Mouse (Mus musculus) monocyte, adult 2 months (primary cell): Measurements from ENCODE around the gene Pecr.
"Not testable (repeated sequence)": the region's sequence is repeated elsewhere in the genome, so short reads cannot be mapped to it uniquely, and the experiment has no call there.

ENCODE experiments used
- DNase-seq, 2 experiments: peaks; one replicate each; pipeline ENCODE4 v3.0.0; 2022; ENCODE audit warnings: low spot score in 2 of 2, low read depth in 1 of 2

Gene Pecr

DNA sequence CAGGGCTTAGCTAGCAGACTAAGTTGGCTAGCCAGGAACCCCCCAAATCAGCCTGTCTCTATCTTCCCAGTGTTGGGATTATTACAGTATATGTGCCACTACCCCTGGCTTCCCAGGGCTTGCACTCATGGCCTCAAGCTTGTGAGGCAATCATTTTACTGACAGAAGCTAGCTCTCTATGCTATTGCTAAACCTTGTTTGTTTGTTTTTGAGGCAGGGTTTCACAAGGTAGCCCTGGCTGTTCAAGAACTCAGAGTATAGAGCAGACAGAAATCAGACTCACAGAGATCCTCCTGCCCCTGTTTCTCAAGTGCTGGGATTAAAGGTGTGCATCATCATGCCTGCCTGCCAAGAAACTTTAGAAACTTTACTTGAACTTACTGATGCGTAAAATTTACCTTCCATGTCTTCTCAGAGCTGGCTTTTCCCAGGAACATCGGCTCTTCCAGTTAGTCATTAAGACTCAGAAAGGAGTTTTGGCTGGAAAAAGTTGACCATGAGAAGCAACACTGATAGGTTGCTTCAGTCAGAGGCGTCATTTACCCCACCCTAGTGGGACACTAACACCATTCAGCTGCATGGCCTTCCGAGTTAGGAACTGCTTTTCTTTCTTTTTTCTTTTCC lies 4.5 kb upstream of the Pecr start:
- no peak for DNase-seq

DNA sequence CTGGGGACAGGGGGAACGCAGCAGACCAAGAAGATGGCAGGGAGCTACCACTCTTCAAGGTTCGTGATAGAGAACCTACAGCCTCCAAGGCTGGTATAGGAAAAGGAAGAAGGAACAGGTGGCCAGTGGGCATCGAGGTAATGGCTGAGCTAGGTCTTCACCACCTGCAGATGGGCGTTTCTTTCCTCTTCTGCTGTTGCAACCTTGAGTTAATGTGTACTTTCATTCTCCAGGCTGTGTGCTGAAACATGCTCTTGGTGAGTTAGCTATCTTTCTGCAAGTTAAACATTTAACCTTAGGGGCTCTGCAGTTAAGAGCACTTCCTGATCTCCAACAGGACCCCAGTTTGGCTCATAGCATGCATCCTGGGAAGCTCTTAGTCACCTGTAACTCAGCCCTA lies 3.8 kb upstream of the Pecr start:
- DNase-seq: no peak

DNA sequence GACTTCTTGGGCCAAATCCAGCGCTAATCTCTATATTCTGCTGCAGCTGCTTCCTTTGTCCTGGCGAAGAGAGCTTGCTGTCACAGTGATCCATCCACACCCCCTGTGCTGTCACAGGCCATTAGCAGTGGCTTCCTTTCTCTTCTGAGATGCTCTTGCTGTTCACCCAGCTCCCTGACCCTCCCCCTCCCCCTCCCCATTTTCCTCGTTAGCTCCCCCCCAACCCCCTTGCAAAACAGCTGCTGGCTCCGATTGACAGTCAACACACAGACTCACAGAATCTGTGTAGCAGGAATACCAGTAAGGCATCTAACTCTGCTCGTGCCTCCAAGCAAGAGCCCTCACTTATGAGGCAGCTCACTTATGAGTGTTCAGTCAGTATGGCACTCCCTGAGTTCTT lies 2.8 kb upstream of the Pecr start:
- no peak for DNase-seq

DNA sequence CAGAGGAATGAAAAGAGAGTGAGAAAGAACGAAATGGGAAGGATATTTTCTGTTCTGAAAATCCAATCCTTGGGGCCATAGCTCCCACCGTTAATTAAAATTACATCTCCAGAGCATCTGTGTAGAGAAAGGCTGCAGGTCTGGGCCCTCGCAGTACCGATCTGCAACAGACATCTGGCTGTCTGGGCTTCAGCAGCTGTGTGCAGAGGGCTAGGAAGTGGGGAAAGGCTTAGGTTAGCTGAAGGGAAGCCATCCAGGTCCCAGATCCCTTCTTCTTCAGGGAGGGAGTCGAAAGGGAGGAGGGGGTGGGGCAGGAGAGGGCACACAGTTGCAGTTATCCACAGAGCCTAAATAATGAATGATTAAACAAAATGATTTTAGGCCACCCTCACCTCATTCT lies 425 bp upstream of the Pecr start:
- DNase-seq: no peak

DNA sequence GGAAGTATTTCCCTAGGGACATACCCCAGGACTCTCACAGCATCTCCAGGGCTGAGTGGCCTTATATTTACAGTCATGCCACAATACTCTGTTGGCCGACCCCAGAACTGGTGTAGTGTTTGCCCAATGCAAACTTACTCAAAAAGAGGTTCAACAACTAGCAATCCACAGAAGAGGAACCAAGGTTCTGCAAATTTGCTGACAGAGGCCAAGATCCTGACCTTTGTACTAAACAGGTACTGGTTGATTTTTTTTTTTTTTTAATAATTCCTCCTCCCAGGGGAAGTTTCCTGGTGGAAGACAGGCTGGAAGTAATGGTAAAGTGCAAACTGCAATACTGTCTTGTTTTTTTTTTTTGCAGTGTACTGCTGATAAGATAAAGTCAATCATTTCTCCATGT lies 1.5 kb downstream of the Pecr start:
- no peak for DNase-seq

DNA sequence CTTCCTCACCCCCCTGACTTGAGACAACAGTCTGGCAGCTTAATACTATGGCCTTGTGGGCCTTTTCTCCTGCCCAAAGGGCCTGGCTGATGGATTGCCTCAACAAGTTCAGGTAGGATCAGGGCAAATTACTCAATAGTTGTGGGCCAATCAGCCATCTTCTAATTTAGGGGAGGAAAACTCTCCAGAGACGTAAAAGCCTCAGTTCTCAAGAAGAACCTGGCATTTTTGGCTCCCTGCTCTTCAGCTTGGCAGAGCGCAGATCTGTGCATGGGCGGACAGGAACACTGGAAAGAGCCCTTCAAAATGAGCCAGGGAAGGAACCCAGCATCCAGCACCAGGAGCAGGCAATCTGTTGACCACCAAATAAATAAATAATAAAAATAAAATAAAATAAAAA lies 6.0 kb downstream of the Pecr start:
- DNase-seq: no peak

DNA sequence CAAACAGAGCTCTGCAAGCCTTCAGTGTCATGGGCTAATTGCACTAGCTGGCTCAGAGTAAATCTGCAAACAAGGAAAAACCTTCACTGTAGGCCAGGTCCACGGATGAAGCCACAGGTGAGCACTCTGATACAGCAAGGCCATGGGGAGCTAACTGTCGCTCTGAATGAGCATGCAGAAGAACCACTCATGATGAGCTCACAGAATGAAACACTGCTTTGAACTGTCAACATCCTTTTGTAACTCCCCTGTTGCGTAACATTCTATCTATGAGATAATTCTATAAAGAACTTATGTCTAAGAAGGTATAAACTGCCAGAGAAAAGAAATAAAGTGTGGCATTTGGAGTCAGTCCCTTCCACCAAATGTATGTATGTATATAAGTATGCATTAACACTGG lies 21.0 kb downstream of the Pecr start:
- no peak for DNase-seq

DNA sequence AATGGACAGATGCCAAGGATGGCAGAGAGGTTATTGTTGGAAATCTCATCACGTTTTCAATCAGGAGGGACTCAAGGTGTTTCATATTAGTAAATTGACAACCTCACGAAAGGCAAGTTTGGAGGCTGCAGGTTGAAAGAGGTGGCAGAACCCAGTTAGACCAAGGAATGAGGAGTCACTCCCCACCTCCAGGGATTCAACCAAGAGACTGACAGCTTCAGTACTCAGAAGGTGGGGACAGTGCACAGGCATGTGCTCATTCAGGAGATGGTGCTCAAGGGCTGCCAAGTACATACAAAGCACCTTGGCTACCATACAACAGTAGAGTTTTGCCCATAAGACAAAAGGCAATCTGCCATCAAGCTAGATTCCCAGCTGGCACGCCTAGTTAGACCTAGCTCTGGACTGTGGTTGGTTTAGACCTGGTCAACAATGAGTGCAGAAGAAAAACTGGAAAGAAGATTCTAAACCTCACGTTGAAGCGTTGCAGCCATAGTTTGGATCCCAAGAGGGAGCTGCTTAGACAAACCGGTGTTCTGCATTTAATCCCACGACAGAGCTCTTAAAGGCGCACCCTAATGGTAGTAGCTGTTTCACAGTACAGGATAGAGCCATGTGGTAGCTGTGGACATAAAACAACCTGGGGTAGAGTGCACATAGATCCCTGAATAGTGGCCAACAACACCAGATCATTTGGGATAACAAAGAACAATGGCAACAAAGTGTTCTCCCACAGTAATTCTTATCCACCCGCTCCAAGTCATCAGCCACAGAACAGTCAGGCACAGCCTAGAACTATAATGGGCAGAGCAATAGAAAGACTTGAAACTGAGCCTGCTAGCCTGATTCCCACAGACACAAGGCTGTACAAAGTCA lies 27.5 kb downstream of the Pecr start:
- no peak for DNase-seq

DNA sequence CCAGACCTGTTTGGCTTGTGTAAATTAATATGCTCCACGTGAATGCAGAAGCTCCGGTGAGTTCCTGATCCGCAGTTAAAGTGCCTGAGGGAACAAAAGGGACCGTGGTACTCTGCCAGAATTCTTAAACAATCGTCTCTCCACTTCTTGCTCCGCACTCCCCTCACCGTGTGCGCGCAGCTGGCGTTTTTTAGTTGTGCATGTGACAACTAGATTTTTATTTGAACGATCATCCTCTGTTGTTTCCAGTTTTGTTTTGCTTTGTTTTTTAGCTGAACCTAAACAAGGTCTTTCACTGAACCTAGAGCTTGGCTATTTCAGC lies 28.3 kb downstream of the Pecr start:
- no peak for DNase-seq

DNA sequence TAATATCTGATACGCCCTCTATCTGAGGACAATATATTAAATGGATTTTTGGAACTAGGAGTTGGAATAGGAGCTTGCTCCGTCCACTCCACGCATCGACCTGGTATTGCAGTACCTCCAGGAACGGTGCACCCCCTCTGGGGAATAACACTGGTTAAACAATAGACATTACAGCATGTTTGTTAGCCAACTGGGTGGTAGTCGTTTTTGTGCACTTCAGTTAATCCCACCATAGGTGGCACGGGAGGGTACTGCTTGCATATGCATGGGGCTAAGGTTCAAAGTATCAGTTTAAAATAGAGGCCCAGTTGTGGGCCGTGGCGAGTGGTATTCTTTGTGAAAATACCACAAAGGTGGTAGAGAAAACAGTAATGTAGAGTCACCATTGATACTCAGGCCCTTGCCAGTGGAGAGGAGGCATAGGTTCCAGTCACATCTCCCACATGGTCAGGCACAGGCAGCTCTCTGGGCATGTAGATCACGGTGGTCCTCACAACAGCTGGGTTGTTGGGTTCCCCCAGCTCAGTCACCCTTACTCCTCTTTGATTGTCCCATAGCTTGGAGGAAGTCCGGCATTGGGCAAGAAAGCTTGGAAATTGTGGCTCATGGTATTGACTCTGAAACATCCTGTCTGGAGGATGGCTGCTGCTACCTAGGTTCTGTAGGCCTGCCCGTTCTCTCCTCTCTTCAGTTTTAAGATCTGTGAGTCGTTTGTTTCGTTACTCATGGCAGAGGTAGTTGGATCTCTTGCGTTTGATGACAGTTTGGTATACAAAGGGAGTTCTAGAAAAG lies 28.9 kb downstream of the Pecr start:
- DNase-seq: peak in 1 of 2 experiments; percentile 21

DNA sequence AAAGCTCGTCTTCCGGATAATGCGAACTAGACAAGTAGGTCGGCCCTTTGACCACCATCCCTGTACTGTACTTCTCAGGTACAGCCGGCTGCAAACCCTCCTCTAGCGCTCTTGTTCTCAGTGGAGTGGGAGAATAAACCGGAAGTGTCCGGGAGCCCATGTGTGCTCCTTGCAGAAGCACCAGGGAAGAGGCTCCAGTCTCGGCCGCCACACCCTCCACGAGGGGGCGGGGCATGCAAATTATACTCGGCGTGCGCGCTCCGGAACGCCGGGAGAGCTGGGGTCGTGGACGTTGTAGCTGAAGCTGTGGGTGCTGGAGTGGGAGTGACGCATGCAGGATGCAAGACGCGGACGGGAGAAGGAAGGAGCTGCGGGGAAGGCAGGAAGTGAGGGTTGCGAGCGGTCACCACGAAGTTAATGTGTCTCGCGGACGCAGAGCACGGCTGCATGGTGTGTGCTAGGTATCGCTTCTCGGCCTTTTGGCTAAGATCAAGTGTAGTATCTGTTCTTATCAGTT lies 29.5 kb downstream of the Pecr start:
- DNase-seq: peak; percentile 28 to 54

DNA sequence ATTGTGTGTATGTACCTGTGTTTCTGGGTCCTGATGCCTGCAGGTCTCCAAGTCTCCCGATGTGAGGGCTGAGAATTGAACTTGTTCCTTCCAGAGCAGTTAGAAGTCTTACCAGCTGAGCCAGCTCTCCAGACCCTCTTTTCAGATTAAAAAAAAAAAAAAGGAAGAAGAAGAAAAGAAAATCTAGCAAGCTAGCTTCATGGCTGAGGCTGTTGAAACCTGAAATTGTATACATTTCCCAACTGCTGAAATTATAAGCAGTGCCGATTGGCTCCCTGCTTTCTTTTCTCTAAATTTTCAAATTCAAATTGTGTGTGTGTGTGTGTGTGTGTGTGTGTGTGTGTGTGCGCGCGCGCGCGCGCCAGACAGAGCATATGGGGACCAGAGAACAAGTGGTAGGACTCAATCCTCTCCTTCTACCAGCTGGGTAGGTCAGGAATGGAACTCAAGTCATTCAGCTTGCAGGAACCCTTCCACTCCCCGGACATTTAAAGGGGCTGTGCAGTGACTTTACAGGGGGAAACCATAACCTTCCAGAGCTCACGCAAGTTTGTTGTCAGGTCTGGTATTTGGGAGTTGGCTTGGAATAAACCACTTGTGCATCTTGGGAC lies 30.1 kb downstream of the Pecr start:
- no peak for DNase-seq

DNA sequence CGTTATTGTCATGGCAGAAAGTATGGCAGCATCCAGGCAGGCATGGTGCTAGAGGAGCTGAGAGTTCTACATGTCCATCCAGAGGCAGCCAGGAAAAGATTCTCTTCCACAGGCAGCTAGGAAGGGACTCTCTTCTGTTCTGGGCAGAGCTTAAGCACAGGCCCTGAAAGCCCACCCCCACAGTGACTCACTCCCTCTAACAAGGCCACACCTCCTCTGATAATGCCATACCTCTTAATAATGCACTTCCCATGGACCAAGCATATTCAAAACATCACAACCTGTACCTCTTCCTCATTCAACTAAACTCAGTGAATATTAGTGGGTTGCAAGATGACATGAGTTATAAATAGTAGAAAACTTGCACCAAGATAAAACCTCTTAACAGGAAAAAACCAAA lies 32.3 kb downstream of the Pecr start:
- DNase-seq: no peak

DNA sequence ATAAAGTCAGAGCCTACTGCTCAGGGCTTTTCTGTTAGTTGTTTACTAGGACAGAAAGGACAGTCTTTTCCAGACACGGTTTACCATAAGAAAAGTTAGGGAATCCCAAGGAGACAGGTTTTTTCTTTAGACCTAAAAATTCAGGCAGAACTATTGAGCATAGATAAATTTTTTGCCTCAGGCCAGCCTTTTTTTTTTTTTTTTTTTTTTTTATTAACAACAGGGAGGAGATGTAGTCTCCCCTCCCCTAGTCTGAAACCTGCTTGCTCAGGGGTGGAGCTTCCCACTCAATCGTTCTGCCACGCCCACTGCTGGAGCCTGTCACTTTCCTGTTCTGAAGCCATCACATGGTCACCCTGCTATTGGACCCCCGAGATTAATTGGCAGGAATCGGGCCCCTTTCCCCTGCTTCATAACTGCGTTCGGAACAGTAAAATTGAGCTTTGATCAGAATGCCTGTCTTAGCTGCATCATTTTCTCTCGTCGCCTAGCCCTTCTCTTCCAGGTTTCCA lies 35.8 kb downstream of the Pecr start:
- DNase-seq: not testable (repeated sequence)

DNA sequence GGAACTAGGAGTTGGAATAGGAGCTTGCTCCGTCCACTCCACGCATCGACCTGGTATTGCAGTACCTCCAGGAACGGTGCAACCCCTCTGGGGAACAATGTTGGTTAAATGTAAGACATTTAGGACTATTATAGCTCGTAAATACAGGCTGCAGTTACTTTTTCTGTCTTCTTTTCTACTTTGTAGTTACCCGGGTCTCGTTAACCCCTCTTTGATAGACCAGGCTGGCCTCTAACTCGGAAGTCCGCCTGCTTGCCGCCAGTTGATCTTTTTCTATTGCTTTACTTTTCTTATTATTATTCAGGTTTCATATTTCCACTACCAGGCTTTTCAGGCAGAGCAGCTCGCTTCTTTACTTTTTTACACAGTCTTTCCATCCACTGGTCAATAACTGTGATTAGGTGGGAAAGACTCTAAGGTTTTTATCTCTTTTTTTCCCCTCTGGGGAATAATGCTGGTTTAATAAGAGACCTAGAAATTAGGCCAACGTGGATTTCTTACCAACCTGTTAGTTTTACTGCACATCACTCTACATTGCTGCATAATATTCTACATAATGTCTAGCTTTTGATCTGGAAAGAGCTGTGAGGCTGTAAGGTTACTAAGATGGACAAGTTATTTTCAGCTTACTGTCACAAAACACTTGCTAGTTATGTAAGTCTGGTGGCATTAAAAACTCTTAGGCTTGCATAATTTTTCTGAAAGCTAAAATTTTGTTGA lies 39.6 kb downstream of the Pecr start:
- no peak for DNase-seq

DNA sequence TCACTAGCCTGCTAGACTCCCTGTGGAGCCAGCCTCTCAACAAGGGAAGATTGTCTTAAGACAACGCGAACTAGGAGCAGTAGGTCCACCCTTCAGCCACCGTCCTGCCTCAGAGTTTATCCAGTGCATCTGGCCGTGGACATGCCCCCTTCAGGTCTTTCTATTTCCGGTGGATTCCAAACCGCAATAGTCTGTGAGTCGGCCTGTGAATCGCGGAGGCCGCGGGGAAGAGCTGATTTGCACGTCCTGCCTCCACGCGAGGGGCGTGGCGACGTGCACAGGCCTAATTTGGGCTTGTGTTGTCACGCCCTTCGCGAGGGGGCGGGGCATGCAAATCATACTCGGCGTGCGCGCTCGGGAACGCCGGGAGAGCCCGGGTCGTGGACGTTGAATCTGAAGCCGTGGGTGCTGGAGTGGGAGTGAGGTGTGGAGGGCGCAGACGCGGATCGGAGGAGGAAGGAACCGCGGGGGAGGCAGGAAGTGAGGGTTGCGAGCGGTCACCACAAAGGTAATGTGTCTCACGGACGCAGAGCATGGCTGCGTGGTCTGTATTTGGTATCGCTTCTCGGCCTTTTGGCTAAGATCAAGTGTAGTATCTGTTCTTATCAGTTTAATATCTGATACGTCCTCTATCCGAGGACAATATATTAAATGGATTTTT lies 40.3 kb downstream of the Pecr start:
- peak; percentile 83 to 89 for DNase-seq

DNA sequence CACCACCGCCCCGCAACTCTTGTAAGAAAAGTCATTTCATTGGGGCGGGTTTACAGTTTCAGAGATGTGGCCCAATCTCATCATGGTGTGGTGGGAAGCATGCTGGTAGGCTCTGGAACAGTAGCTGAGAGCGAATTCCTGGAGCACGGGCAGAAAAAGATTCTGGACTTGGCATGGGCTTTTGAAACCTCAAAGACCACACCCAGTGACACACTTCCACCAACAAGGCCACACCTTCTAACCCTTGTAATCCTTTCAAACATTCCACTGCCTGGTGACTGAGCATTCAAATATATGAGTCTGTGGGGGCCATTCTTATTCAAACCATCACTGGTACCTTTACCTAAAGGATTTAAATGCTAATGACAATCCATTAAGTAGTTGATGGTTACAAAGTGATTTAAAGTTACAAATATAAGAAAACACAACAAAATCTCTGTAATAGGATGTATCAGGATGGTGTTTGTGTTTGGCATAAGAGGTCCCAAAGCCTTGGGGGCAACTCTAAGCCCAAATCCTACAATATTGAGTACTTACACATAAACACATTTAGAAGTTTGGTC lies 41.5 kb downstream of the Pecr start:
- DNase-seq: no peak

DNA sequence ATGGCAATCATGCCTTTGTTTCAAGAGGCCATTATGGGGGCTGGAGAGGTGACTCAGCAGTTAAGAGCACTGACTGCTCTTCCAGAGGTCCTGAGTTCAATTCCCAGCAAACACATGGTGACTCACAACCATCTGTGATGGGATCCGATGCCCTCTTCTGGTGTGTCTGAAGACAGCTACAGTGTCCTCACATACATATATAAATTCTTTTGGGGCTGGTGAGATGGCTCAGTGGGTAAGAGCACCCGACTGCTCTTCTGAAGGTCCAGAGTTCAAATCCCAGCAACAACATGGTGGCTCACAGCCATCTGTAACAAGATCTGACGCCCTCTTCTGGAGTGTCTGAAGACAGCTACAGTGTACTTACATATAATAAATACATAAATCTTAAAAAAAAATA lies 45.0 kb downstream of the Pecr start:
- not testable (repeated sequence) for DNase-seq

DNA sequence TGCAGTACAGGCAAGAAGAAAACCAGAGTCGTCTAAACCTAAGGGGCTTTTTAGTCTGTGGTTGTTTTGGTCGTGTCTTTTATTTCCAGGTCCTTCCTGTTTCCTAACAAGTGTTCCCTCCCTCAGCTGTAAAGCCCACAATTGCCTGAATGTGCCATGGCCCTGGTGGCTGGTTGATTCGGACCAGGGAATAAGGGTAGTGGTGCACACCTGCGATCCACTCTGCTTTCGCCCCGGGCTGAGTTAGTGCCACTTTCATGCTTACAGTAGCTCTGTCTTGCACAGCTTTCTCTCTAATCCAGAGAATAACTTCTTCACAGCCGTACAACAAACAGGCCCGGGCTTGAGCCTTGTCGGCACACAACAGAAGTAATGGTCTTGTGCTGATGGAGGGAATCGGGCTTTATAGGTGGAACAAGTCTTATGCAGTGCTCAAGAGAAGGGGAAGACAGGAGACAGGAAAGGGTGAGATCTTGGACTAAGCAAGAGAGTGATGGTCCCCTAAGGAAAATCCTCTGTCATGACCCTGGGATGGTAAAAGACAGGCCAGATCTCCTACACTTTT lies 46.0 kb downstream of the Pecr start:
- no peak for DNase-seq
